Mouse (Mus musculus): ENCODE measurements at regions not wholly inside any gene's neighbourhood (a gene's known extent, or its start where the extent isn't known, plus 50 kb on each side); places are given as distances from the start of the nearest gene placed in this dataset.

GRCm38 (mm10) chr6:49657988-49658387 lies 164.5 kb upstream of the Npy start:
- Histone ChIP-seq H3K27ac (ENCODE audit: low read length) (no peak overlapping the region), H3K4me3 (ENCODE audit: low read length) (no peak overlapping the region), H3K9ac (ENCODE audit: low read length) (no peak overlapping the region), H3K36me3 (ENCODE audit: control insufficient read depth, insufficient read depth) (no peaks in the 10 kb centered on the region), H3K4me1 (ENCODE audit: control insufficient read depth, insufficient read depth, low read length) (no peaks in the 10 kb centered on the region), H3K9me3 (replicated peaks; ENCODE audit: control insufficient read depth, low read length) (no peaks in the 10 kb centered on the region), H3K4me2 (ENCODE audit: low read depth, low read length) (no peak overlapping the region), H3K27me3 (ENCODE audit: control insufficient read depth, insufficient read depth, low read length) (no peaks in the 10 kb centered on the region)
- WGBS, result 68% methylated on average over 9 of the region's 9 CpGs
- no peak for ATAC-seq (replicated peaks; ENCODE audit: extremely low read depth, insufficient read depth, low FRiP score)

DNA sequence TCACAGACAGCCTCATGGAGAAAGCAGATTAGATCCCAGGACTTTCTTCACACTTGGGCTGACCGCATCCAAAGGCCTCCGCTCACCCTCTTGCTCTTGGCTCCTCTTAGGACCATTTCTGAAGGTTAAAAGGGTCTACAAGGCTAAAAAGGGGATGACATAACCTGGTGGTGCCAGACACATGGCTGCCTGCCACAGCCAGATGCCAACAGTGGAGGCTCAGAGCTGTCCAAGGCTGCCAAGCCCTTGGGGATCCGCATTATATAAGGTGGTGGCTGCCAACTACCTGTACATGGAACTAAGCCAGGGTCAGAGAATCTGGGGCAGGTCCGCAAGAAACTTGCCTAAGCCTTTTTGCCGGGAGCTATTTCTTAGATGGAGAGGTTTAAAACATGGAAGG lies 151.5 kb upstream of the Npy start:
- H3K27ac ChIP-seq (ENCODE audit: low read length), result no peak overlapping the region
- H3K9ac ChIP-seq (ENCODE audit: low read length), result no peak overlapping the region
- H3K4me1 ChIP-seq (ENCODE audit: control insufficient read depth, insufficient read depth, low read length), result peaks cover 2% of the 10 kb centered on the region; the same call in 1 of the 2 replicates
- H3K27me3 ChIP-seq (ENCODE audit: control insufficient read depth, insufficient read depth, low read length), result no peaks in the 10 kb centered on the region
- peak; percentile 10; the same call in 1 of the 2 replicates for ATAC-seq (replicated peaks; ENCODE audit: extremely low read depth, insufficient read depth, low FRiP score)
- H3K4me3 ChIP-seq (ENCODE audit: low read length), result no peak overlapping the region
- H3K9me3 ChIP-seq (replicated peaks; ENCODE audit: control insufficient read depth, low read length), result no peaks in the 10 kb centered on the region
- WGBS, result 69% methylated on average over 5 of the region's 5 CpGs
- H3K36me3 ChIP-seq (ENCODE audit: control insufficient read depth, insufficient read depth), result no peaks in the 10 kb centered on the region
- no peak overlapping the region for H3K4me2 ChIP-seq (ENCODE audit: low read depth, low read length)

DNA sequence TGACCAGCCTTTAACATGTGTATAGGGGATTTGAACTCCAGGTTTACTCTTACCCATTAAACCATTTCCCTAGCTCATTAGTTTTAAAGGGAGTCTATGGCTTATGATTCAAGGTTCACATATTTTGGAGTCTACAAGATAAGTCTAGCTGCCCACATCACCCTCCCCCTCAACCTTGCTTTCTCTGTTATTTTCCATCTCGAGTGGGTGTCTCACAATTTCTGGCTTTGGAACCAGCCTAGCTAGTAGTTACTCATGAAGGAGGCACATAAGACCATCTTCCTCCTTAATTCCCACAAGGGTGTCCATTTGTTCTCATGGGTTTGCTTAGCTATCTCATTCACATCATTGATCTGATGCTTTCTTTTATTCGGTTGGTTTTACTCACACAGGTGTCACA lies 150.6 kb upstream of the Npy start:
- Histone ChIP-seq H3K4me1 (ENCODE audit: control insufficient read depth, insufficient read depth, low read length) (peaks cover 2% of the 10 kb centered on the region; the same call in 1 of the 2 replicates), H3K4me3 (ENCODE audit: low read length) (no peak overlapping the region)
- 77% methylated on average over 2 of the region's 2 CpGs for WGBS

GRCm38 (mm10) chr6:49686776-49687175 lies 135.7 kb upstream of the Npy start:
- Histone ChIP-seq H3K9me3 (replicated peaks; ENCODE audit: control insufficient read depth, low read length) (no peaks in the 10 kb centered on the region), H3K4me1 (ENCODE audit: control insufficient read depth, insufficient read depth, low read length) (no peaks in the 10 kb centered on the region), H3K36me3 (ENCODE audit: control insufficient read depth, insufficient read depth) (no peaks in the 10 kb centered on the region), H3K27me3 (ENCODE audit: control insufficient read depth, insufficient read depth, low read length) (no peaks in the 10 kb centered on the region), H3K27ac (ENCODE audit: low read length) (no peak overlapping the region), H3K9ac (ENCODE audit: low read length) (no peak overlapping the region), H3K4me2 (ENCODE audit: low read depth, low read length) (no peak overlapping the region), H3K4me3 (ENCODE audit: low read length) (no peak overlapping the region)
- WGBS, result 73% methylated on average over 4 of the region's 4 CpGs
- ATAC-seq (replicated peaks; ENCODE audit: extremely low read depth, insufficient read depth, low FRiP score), result no peak

More for the DNA sequence above, 150.6 kb upstream of the Npy start:
- ATAC-seq (replicated peaks; ENCODE audit: extremely low read depth, insufficient read depth, low FRiP score), result no peak
- H3K27ac ChIP-seq (ENCODE audit: low read length), result no peak overlapping the region
- no peaks in the 10 kb centered on the region for H3K9me3 ChIP-seq (replicated peaks; ENCODE audit: control insufficient read depth, low read length)
- no peaks in the 10 kb centered on the region for H3K36me3 ChIP-seq (ENCODE audit: control insufficient read depth, insufficient read depth)
- H3K4me2 ChIP-seq (ENCODE audit: low read depth, low read length), result no peak overlapping the region
- no peaks in the 10 kb centered on the region for H3K27me3 ChIP-seq (ENCODE audit: control insufficient read depth, insufficient read depth, low read length)
- H3K9ac ChIP-seq (ENCODE audit: low read length), result no peak overlapping the region

DNA sequence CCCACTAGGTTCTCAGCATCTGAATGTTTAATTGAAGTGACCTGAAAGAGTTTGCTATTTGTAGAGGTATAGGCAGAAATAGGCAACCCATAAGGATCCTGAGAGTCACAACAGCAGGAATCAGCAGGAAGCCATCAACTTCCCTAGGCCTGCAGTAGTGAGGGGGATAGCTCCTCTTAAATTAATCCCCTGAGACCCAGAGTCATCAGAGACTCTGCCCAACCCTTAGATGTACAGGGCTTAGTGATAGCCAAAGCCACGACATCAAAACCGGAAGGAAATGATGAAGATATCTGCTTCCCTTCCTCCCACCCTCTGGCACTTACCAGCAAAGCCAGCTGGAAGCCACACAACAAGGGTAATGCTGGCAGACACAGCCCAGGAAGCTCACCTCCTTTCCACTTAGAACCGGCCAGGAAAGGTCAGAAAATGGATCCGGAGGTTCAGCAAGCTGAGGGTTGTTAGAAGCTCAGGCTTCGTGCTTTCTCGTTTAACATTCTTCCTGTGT lies 130.4 kb upstream of the Npy start:
- no peaks in the 10 kb centered on the region for H3K27me3 ChIP-seq (ENCODE audit: control insufficient read depth, insufficient read depth, low read length)
- H3K9ac ChIP-seq (ENCODE audit: low read length), result no peak overlapping the region
- no peak overlapping the region for H3K4me2 ChIP-seq (ENCODE audit: low read depth, low read length)
- H3K36me3 ChIP-seq (ENCODE audit: control insufficient read depth, insufficient read depth), result no peaks in the 10 kb centered on the region
- 20% methylated on average over 6 of the region's 6 CpGs for WGBS
- no peak for ATAC-seq (replicated peaks; ENCODE audit: extremely low read depth, insufficient read depth, low FRiP score)
- no peaks in the 10 kb centered on the region for H3K9me3 ChIP-seq (replicated peaks; ENCODE audit: control insufficient read depth, low read length)
- H3K4me1 ChIP-seq (ENCODE audit: control insufficient read depth, insufficient read depth, low read length), result peaks cover 5% of the 10 kb centered on the region; the same call in 1 of the 2 replicates
- no peak overlapping the region for H3K27ac ChIP-seq (ENCODE audit: low read length)
- H3K4me3 ChIP-seq (ENCODE audit: low read length), result no peak overlapping the region

DNA sequence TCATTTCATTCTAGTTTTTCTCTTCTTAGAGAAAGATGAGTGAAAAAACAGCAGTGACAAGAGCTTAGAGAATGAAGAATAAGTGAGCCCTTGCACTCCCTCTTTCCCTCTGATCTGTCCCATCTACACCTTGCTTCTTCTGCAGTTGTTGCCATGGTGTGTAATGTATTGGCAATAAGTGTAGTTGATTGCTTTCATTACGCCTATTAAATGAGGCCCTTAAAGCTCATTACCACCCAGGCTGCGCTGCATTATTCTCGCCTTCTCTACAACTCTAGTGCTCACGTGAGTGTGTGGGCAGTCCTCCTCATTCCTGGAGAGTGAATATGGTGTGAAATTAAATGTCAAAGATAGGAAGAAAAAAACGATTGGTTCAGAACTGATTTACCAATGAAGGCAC lies 127.7 kb upstream of the Npy start:
- no peak overlapping the region for H3K4me3 ChIP-seq (ENCODE audit: low read length)
- H3K27ac ChIP-seq (ENCODE audit: low read length), result no peak overlapping the region
- no peaks in the 10 kb centered on the region for H3K9me3 ChIP-seq (replicated peaks; ENCODE audit: control insufficient read depth, low read length)
- H3K36me3 ChIP-seq (ENCODE audit: control insufficient read depth, insufficient read depth), result no peaks in the 10 kb centered on the region
- no peak for ATAC-seq (replicated peaks; ENCODE audit: extremely low read depth, insufficient read depth, low FRiP score)
- H3K4me2 ChIP-seq (ENCODE audit: low read depth, low read length), result no peak overlapping the region
- peaks cover 5% of the 10 kb centered on the region; the same call in 1 of the 2 replicates for H3K4me1 ChIP-seq (ENCODE audit: control insufficient read depth, insufficient read depth, low read length)
- 75% methylated on average over 5 of the region's 5 CpGs for WGBS
- no peaks in the 10 kb centered on the region for H3K27me3 ChIP-seq (ENCODE audit: control insufficient read depth, insufficient read depth, low read length)
- no peak overlapping the region for H3K9ac ChIP-seq (ENCODE audit: low read length)

DNA sequence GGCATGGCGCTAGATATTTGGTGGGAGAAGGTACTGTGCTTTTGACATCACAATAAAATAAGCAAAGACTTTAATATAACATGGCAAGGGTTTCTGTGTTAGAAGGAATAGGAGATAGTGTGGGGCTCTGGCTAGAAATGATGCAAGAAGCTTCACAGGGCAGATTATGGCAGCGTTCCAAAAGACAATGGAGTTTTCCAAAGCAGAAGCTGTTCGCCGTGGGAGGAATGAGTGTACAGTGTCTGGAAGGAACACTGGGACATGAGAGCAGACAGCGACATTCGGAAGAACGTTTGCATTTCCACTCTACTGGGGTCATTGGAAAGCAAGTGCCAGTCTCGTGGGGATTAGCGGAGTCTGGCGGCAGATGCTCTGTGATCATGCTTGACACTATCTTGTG lies 125.5 kb upstream of the Npy start:
- Histone ChIP-seq H3K9ac (ENCODE audit: low read length) (no peak overlapping the region), H3K27ac (ENCODE audit: low read length) (no peak overlapping the region), H3K4me3 (ENCODE audit: low read length) (no peak overlapping the region), H3K4me1 (ENCODE audit: control insufficient read depth, insufficient read depth, low read length) (peaks cover 3% of the 10 kb centered on the region; the same call in 1 of the 2 replicates), H3K4me2 (ENCODE audit: low read depth, low read length) (no peak overlapping the region), H3K36me3 (ENCODE audit: control insufficient read depth, insufficient read depth) (no peaks in the 10 kb centered on the region), H3K9me3 (replicated peaks; ENCODE audit: control insufficient read depth, low read length) (no peaks in the 10 kb centered on the region), H3K27me3 (ENCODE audit: control insufficient read depth, insufficient read depth, low read length) (no peaks in the 10 kb centered on the region)
- no peak for ATAC-seq (replicated peaks; ENCODE audit: extremely low read depth, insufficient read depth, low FRiP score)
- WGBS, result 69% methylated on average over 10 of the region's 10 CpGs

DNA sequence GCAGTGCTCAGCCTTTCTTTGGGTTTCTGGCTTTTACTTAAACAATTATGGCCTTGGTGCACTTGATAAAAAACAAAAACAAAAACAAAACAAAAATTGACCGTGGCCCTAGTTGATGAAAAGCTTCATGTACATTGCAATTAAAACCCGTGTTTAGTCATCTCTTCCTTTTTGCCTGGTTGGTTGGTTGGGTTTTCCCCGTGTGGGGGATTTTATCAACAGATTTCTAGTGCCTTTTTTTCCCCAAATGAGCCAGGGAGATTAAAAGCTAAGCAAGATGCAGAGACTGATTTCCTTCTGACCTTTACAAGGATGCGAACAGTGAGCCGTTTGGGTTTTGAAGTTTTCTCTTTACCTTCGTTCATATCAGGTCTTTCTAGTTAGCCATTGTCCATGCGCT lies 121.1 kb upstream of the Npy start:
- Histone ChIP-seq H3K27ac (ENCODE audit: low read length) (no peak overlapping the region), H3K4me2 (ENCODE audit: low read depth, low read length) (no peak overlapping the region), H3K9ac (ENCODE audit: low read length) (no peak overlapping the region), H3K4me1 (ENCODE audit: control insufficient read depth, insufficient read depth, low read length) (no peaks in the 10 kb centered on the region), H3K36me3 (ENCODE audit: control insufficient read depth, insufficient read depth) (no peaks in the 10 kb centered on the region), H3K4me3 (ENCODE audit: low read length) (no peak overlapping the region), H3K9me3 (replicated peaks; ENCODE audit: control insufficient read depth, low read length) (no peaks in the 10 kb centered on the region), H3K27me3 (ENCODE audit: control insufficient read depth, insufficient read depth, low read length) (no peaks in the 10 kb centered on the region)
- ATAC-seq (replicated peaks; ENCODE audit: extremely low read depth, insufficient read depth, low FRiP score), result no peak
- 76% methylated on average over 7 of the region's 7 CpGs for WGBS

GRCm38 (mm10) chr6:49712980-49713379 lies 109.5 kb upstream of the Npy start:
- Histone ChIP-seq H3K36me3 (ENCODE audit: control insufficient read depth, insufficient read depth) (no peaks in the 10 kb centered on the region), H3K4me3 (ENCODE audit: low read length) (no peak overlapping the region), H3K27ac (ENCODE audit: low read length) (no peak overlapping the region), H3K9me3 (replicated peaks; ENCODE audit: control insufficient read depth, low read length) (no peaks in the 10 kb centered on the region), H3K27me3 (ENCODE audit: control insufficient read depth, insufficient read depth, low read length) (no peaks in the 10 kb centered on the region), H3K4me1 (ENCODE audit: control insufficient read depth, insufficient read depth, low read length) (no peaks in the 10 kb centered on the region), H3K9ac (ENCODE audit: low read length) (no peak overlapping the region), H3K4me2 (ENCODE audit: low read depth, low read length) (no peak overlapping the region)
- WGBS, result 94% methylated on average over 1 of the region's 1 CpGs
- no peak for ATAC-seq (replicated peaks; ENCODE audit: extremely low read depth, insufficient read depth, low FRiP score)

Data from heart, embryonic 16.5 days (tissue).